ENCODE assay signal across 19 mouse cellular contexts in the genomic region with DNA sequence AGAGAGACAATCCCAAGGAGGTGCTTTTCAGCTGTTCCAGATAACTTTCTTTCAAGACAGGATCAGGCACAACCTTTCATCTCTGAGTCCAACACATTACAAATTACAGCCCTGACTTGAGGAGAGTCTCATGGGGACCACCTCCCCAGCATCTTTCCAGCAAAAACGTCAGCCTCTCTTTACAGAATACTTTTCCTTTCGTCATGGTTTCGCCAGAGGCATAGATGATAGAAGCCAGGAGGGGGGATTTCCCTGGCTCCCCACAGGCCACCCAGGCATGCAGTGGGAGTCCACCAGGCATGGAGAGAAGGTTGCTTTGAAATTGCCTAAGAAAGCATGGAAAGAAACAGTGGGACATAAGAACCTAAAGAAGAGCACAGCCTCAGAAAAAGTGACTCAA. TPM values are rescaled to one million over a fixed set of nuclear protein-coding genes. Genes with fewer than 3 reads are reported as not detected.
A peak's percentile ranks its signal among the peaks of the same experiment; 100 is the strongest.
DNase-seq lines count a peak whose midpoint lies in the region; ATAC-seq and TF ChIP-seq lines count a peak whose summit lies in the region.
"Had no signal": no experiment of that assay in that cellular context is flagged by ENCODE, and none has a peak within 500 bp of the region (broad histone marks: within the 10 kb centered on the region; RNA-seq: fewer than 3 reads in every experiment).

No protein-coding gene starts in this region.

- no peak overlapping the region for H3K9ac ChIP-seq in CH12.LX (ENCODE audit: insufficient read depth, low read depth)
- no peak overlapping the region for H3K9ac ChIP-seq in embryonic facial prominence, embryonic 14.5 days (ENCODE audit: low read depth, low read length)
- H3K9ac ChIP-seq: forebrain, embryonic 13.5 days; forebrain, embryonic 15.5 days; forebrain, postnatal 0 days had no signal

- no peaks in the 10 kb centered on the region for H3K9me3 ChIP-seq in CH12.LX (replicated peaks; ENCODE audit: low read length)
- H3K9me3 ChIP-seq in embryonic facial prominence, embryonic 14.5 days (ENCODE audit: control insufficient read depth, low read length), result no peaks in the 10 kb centered on the region
- no peaks in the 10 kb centered on the region for H3K9me3 ChIP-seq in hindbrain, embryonic 10.5 days
- H3K9me3 ChIP-seq: forebrain, embryonic 13.5 days; forebrain, embryonic 15.5 days had no signal

- 23% methylated on average over 3 of the region's 3 CpGs for WGBS in embryonic facial prominence, embryonic 14.5 days
- WGBS in hindbrain, embryonic 10.5 days, result 50% methylated on average over 3 of the region's 3 CpGs

- ATAC-seq in embryonic facial prominence, embryonic 14.5 days (ENCODE audit: low read depth), result no peak
- ATAC-seq: activated CD4-positive, CD25-positive, alpha-beta regulatory T cell, adult 4 months; forebrain, embryonic 13.5 days; forebrain, embryonic 15.5 days; forebrain, postnatal 0 days; Patski had no signal

- TF ChIP-seq EP300 in CH12.LX (IDR thresholded peaks at IDR 0.05; ENCODE audit: low read length), result no peak

- peak; percentile 29 for DNase-seq in CH12.LX (ENCODE audit: extremely low read depth)
- DNase-seq in embryonic facial prominence, embryonic 14.5 days (ENCODE audit: low spot score), result peak; percentile 62
- peak; percentile 44 for DNase-seq in mesoderm, embryonic 11.5 days (ENCODE audit: low read depth, low spot score)
- no peak for DNase-seq in hindbrain, embryonic 10.5 days (ENCODE audit: low spot score)
- no peak for DNase-seq in gastrocnemius, adult 8-10 months (ENCODE audit: low spot score in 2 of 2)
- DNase-seq: adrenal gland, adult 8-10 months; adrenal gland, postnatal 14 days; adrenal gland, postnatal 36 days; cerebellum, adult 11-12 months; cerebellum, adult 2 months; cerebellum, adult 9-10 months; cerebellum, postnatal 10 days; cerebellum, postnatal 25 days; forebrain, postnatal 0 days had no signal

- H3K4me1 ChIP-seq in CH12.LX (ENCODE audit: control insufficient read depth in 1 of 2, insufficient read depth in 2 of 2), result peaks cover 0 to 18% of the 10 kb centered on the region in 2 experiments; a peak in 2 of 4 replicates
- no peaks in the 10 kb centered on the region for H3K4me1 ChIP-seq in embryonic facial prominence, embryonic 14.5 days (ENCODE audit: control insufficient read depth, insufficient read depth, low read length)
- H3K4me1 ChIP-seq in hindbrain, embryonic 10.5 days (replicated peaks), result no peaks in the 10 kb centered on the region
- H3K4me1 ChIP-seq: forebrain, embryonic 13.5 days; forebrain, embryonic 15.5 days had no signal

- peak overlapping the region; percentile 21; the same call in 1 of the 2 replicates for H3K4me2 ChIP-seq in CH12.LX (ENCODE audit: insufficient read depth, low read depth, poor library complexity, severe bottlenecking)
- H3K4me2 ChIP-seq in embryonic facial prominence, embryonic 14.5 days (ENCODE audit: low read depth, low read length), result no peak overlapping the region
- H3K4me2 ChIP-seq: forebrain, embryonic 13.5 days; forebrain, embryonic 15.5 days had no signal

- TF ChIP-seq POLR2A in CH12.LX (IDR thresholded peaks at IDR 0.05; ENCODE audit: low read depth, low read length), result no peak

- no peak overlapping the region for H3K27ac ChIP-seq in CH12.LX (ENCODE audit: insufficient read depth, low read depth)
- H3K27ac ChIP-seq in embryonic facial prominence, embryonic 14.5 days (replicated peaks; ENCODE audit: low read depth, low read length), result no peak overlapping the region
- no peak overlapping the region for H3K27ac ChIP-seq in hindbrain, embryonic 10.5 days
- H3K27ac ChIP-seq: forebrain, embryonic 13.5 days; forebrain, embryonic 15.5 days had no signal

- no peak for TF ChIP-seq CTCF in CH12.LX (conservative IDR thresholded peaks at IDR 0.05 in 1 of 2, IDR thresholded peaks at IDR 0.05 in 1 of 2; ENCODE audit: low read depth in 2 of 2, low read length in 2 of 2)

- no peak for TF ChIP-seq RAD21 in CH12.LX (IDR thresholded peaks at IDR 0.05; ENCODE audit: low read depth, low read length)

- dilution Hi-C loops in CH12.LX (cut with MboI; ENCODE audit: extremely low pct_ligation_motif_present, extremely low pct_unique_long_range_greater_than_20kb, low sequenced_read_pairs), result no loop called here

- H3K36me3 ChIP-seq in CH12.LX (replicated peaks in 1 of 2; ENCODE audit: control insufficient read depth in 1 of 2, insufficient read depth in 1 of 2, low read length in 1 of 2), result no peaks in the 10 kb centered on the region
- no peaks in the 10 kb centered on the region for H3K36me3 ChIP-seq in embryonic facial prominence, embryonic 14.5 days (ENCODE audit: control insufficient read depth, insufficient read depth, low read length)
- H3K36me3 ChIP-seq in hindbrain, embryonic 10.5 days, result no peaks in the 10 kb centered on the region
- H3K36me3 ChIP-seq: forebrain, embryonic 15.5 days; G1E had no signal

- in situ Hi-C loops in CH12.LX (cut with MboI; ENCODE audit: low pct_ligation_motif_present, low pct_unique_long_range_greater_than_20kb, low sequenced_read_pairs), result no loop called here

- no peaks in the 10 kb centered on the region for H3K79me2 ChIP-seq in CH12.LX (replicated peaks; ENCODE audit: control insufficient read depth, extremely low read depth, insufficient read depth, poor library complexity, severe bottlenecking)

- H3K27me3 ChIP-seq in CH12.LX (replicated peaks), result no peaks in the 10 kb centered on the region
- no peaks in the 10 kb centered on the region for H3K27me3 ChIP-seq in embryonic facial prominence, embryonic 14.5 days (replicated peaks; ENCODE audit: control insufficient read depth, insufficient read depth, low read length)
- H3K27me3 ChIP-seq in hindbrain, embryonic 10.5 days (ENCODE audit: insufficient read depth, poor library complexity, severe bottlenecking), result no peaks in the 10 kb centered on the region
- H3K27me3 ChIP-seq: forebrain, embryonic 13.5 days; forebrain, embryonic 15.5 days had no signal

- H3K4me3 ChIP-seq in CH12.LX (replicated peaks in 1 of 3; ENCODE audit: low read depth in 2 of 3, low read length in 2 of 3, poor library complexity in 1 of 3), result no peak overlapping the region
- no peak overlapping the region for H3K4me3 ChIP-seq in embryonic facial prominence, embryonic 14.5 days (ENCODE audit: low read depth, low read length)
- H3K4me3 ChIP-seq in hindbrain, embryonic 10.5 days, result no peak overlapping the region
- H3K4me3 ChIP-seq: forebrain, embryonic 13.5 days; forebrain, embryonic 15.5 days had no signal

TF ChIP-seq in CH12.LX, 34 proteins besides CTCF, POLR2A, EP300 and RAD21:
- TF ChIP-seq ZMIZ1 (IDR thresholded peaks at IDR 0.05; ENCODE audit: low read depth, low read length) (no peak), TCF12 (IDR thresholded peaks at IDR 0.05; ENCODE audit: low read depth, low read length) (no peak), UBTF (IDR thresholded peaks at IDR 0.05; ENCODE audit: low read depth, low read length) (no peak), HCFC1 (IDR thresholded peaks at IDR 0.05; ENCODE audit: low read depth, low read length) (no peak), JUN (IDR thresholded peaks at IDR 0.05; ENCODE audit: insufficient read depth, low read depth, low read length) (no peak), POLR2AphosphoS2 (IDR thresholded peaks at IDR 0.05; ENCODE audit: low read depth, low read length) (no peak), NELFE (IDR thresholded peaks at IDR 0.05; ENCODE audit: low read depth, low read length) (no peak)

RNA-seq across cellular contexts. Expression of a gene that starts 37.4 kb away (rescaled TPM):
- 0.13 and 0.17 TPM in 2 replicates for total RNA-seq in CH12.LX (2012; rRNA removed)
- total RNA-seq in CH12.LX (2014; rRNA removed), result 0.97 and 1.3 TPM in 2 replicates
- polyA plus RNA-seq in CH12.LX (2012; ENCODE audit: insufficient read length, low read depth), result 0.18 and 0.20 TPM in 2 replicates
- 5.6 and 6.7 TPM in 2 replicates for polyA plus RNA-seq in embryonic facial prominence, embryonic 14.5 days (2014; fragmentation: Nextera tagmentation; extraction: Ambion mirVana)
- 1.0 and 1.7 TPM in 2 replicates for polyA plus RNA-seq in hindbrain, embryonic 10.5 days (2016; fragmentation: Nextera tagmentation; extraction: Ambion mirVana)
- under 1 TPM in 2 of 4 experiments, not detected in 2; 0.02 to 0.48 TPM for total RNA-seq in gastrocnemius, adult 8-10 months (2022)
- polyA plus RNA-seq: G1E had no signal

Comparison
In these comparisons a context has a peak if more than half of its experiments do, and no peak if none do; other contexts are left out.
1. DNase-seq: peak in CH12.LX (single experiment), embryonic facial prominence, embryonic 14.5 days (single experiment) and mesoderm, embryonic 11.5 days (single experiment); none in hindbrain, embryonic 10.5 days (single experiment) and gastrocnemius, adult 8-10 months (0 of 2).